Mouse (Mus musculus): ENCODE results near the gene Tex28. TPM values are rescaled to one million over a fixed set of nuclear protein-coding genes. Genes with fewer than 3 reads are reported as not detected.
A peak's percentile ranks its signal among the peaks of the same experiment; 100 is the strongest.
"Not testable (repeated sequence)": the region's sequence is repeated elsewhere in the genome, so short reads cannot be mapped to it uniquely, and the experiment has no call there.

Gene Tex28
- not detected for total RNA-seq (2022)

DNA sequence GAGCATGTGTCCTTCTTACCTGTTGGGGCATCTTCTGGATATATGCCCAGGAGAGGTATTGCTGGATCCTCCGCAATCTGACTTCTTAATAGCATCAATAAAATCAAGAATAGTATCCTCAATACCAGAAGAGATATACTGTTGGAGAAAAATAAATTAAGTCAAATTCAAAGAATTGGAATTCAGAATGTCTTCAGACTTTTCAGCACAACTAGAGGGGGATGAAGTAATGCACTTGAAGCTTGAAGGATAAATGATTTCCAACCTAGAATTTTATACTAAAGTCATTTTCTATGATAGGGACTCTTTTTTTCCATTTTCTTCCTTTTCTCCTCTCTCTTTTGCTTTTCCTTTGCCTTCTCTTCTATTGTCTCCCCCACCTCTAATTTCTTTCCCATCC, at the start of gene Tex28:
Gene Tex28, minus strand, starts transcription at position 101 of the 400 bp plus-strand sequence.
- no peak for DNase-seq (ENCODE audit: low spot score in 2 of 2)

DNA sequence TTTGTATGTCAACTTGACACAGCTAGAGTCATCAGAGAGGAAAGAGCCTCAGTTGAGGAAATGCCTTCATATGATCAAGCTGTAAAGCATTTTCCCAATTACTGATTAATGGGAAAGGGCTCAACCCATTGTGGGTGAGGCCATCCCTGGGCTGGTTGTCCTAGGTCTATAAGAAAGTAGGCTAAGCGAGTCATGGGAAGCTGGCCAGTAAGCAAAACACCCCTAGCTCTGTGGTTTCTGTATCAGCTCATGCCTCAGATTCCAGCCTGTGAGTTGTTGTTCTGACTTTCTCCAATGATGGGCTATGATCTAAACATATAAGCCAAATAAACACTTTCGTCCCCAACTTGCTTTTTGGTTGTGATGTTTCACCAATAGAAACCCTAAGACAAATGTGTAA, 35.9 kb upstream of the Tex28 start:
- DNase-seq (ENCODE audit: low spot score in 2 of 2), result no peak

DNA sequence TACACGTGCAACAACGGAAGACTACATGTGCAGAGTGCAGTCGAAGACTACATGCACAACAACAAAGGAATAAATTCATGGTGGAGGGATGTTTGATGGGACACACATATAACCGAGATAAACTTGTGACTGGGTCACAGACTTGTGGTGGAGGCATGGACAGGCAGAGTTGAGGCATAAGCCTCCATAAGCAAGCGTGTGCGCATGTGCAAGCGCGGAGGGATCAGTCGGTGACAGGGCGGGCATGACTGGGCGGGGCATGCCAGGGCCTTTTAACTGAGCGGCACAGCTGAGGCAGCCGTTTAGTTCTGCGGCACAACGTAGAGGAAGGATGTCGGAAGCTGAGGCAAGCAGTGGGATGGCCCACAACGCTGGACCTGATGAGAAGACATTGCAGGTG, 9.3 kb upstream of the Tex28 start, which contains the start of gene Tktl1:
Gene Tktl1, plus strand, starts transcription at position 301 of the 400 bp plus-strand sequence.
- no peak for DNase-seq (ENCODE audit: low spot score in 2 of 2)

DNA sequence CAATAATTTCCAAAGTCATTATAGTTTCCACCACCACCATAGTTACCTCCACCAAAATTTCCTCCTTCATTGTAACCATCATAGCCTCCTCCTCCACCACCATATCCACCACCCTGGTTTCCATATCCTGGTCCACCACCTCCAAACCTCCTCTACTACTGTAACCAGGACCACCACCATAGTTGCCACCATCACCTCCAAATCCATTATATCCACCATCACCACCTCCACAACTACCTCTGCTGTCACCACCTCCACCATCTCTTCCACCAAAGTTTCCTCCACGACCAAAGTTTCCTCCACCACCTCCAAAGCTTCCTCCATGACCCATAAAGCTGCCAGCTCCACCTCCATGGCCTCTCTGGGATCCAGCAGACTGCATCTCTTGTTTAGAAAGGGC, 32.4 kb downstream of the Tex28 start, which contains the start of gene Mecp2:
Gene Mecp2, minus strand, starts transcription at position 101 of the 400 bp plus-strand sequence.
- not testable (repeated sequence) for DNase-seq (ENCODE audit: low spot score in 2 of 2)

DNA sequence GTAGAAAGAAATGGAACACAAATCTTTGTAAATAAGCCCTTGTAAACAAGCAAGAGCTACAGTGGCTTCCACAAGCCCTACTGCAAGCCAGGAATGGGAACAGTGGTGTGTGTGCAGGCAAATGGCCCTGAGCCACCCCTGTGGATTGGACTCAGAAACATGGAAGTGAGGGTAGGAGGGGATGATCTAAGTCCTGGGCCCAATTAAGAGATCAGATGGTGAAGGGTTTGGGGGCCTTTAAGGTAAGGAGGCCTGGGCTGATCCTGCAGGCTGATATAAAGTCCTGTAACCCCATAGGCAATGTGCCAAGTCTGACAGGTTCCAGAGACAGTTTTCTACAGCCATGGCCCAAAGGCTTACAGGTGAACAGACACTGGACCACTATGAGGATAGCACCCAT, 40.5 kb downstream of the Tex28 start, which contains the start of gene Opn1mw:
Gene Opn1mw, plus strand, starts transcription at position 301 of the 400 bp plus-strand sequence.
- no peak for DNase-seq (ENCODE audit: low spot score in 2 of 2)

DNA sequence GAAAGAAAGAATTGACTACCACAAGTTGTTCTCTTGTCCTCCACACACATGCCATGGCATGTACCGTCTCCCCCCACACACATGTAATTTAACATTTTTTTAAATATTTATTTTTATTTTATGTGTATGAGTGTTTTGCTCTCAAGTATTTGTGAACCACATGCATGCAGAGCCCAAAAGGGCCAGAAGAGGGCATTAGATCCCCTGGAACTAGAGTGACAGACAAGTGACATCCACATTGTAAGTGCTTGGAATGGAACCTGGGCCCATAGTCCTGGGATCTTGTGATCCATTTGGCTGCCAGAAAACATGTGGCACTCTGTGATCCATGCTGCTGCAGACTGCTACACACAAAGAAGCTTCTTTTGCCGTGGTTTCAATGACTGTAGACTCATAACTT, 42.7 kb downstream of the Tex28 start:
- DNase-seq (ENCODE audit: low spot score in 2 of 2), result no peak

DNA sequence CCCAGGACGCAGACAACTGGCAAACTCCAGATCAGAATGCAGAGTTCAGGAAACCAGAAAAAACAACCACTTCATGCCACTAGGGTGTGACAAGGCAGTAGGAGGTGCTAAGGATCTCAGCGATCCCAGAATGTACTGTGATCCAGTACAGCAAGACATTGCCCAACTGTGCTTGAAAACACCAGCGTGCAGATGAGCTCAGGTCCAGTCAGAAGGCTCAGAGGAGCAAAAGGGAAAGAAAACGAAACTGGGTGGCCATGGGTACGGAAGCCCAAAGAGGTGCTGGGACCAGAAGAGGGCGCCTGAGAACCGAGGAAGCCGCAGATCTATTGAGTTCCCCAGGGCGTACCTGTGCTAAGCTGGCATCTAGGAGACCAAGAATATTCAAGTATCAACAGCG, 52.1 kb downstream of the Tex28 start:
- peak; percentile 13 to 47 for DNase-seq (ENCODE audit: low spot score in 2 of 2)

DNA sequence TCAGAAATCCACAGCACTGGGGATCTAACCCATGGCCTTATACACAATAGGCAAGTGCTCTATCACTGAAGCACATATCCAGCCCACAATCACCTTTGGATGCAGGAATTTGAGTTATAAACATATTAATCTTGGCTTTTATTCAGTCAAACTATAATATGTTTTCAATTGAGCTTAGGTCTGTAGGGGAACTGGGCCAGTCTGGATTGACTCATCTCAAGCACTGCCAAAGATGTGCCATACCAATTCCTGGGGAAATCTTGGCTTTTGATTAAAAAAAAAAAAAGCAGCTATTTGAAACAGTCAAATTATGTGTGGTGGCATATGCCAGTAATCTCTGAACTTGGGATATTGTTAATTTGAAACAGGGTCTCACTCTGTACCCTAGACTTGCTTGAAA, 53.6 kb downstream of the Tex28 start:
- DNase-seq (ENCODE audit: low spot score in 2 of 2), result no peak

DNA sequence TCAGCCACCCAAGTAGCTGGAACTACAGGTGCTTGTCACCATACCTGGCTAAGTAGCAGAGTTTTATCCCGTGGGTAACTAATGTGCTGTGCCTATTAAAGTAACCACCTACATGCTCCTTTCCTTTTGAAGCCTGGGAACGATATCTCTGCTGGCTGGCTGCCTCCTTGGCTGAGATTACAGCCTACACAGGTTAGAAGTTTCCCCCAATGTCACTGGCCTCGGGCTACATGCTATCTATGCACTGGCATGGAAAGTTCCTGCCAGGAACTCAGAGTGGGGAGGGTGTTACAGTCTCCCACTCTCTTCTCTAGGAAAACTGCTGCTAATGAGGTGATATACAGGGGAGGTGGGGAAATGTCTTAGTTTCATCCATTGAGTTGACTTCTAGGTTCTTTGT, 58.9 kb downstream of the Tex28 start:
- DNase-seq (ENCODE audit: low spot score in 2 of 2), result no peak

DNA sequence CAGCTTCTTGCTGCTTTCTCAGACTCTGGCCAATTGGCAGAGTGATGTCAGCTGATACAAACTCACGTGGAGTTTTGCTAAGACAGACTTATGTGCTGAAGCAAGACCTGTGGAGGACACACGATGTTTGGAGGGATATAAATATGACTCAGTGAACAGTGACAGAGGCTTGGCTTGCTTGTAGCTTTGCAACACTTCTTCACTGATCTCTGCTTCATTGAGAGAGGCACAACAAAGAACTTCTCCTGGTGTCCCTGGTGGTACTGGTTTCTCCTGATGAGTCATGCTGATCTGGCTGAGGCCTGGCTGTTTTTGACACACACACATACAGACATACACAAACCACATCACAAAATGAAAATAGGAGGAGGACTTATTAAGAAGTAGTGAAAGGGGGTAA, 61.7 kb downstream of the Tex28 start:
- DNase-seq (ENCODE audit: low spot score in 2 of 2), result no peak

DNA sequence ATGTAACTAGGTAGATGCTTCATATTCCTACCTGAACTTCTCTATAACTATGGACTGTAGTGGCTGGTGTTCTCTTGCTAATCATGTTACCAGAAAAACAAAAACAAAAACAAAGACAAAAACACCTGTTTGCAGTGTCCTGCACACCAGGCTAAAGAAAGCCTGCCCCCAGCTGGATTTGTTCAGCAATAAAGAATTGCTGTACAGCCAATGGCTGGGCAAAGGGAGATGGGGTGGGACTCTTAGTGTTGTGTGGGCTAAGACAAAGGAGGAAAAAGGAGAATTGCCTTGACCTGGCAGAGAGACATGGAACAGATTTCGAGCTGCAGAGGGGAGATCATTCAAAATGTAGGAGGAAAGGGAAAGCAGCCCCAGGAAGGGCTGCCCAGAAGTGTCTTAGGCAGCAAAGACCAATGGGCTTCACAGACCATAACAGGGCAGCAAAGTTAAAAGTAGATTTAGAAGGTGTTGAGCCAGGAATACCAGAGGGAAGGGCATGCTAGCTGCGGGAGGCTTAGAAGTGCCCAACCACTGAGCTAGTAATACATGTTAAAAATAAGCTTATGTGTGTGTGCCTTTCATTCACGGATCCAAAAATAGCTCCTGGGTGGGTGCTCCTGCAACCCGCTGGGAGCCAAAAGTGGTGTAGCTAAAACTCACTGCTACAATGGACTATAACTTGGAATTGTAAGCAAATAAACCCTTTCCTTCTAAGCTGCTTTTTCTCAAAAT, 64.0 kb downstream of the Tex28 start:
- no peak for DNase-seq (ENCODE audit: low spot score in 2 of 2)

Other genes starting within 250 kb of the Tex28 start
- gene Arhgap4, start 246.0 kb downstream of the Tex28 start, total RNA-seq (2022), result 1 to 10 TPM; 4.9 to 8.0 (median 6.0) TPM
- 10 to 100 TPM; 64.7 to 73.9 (median 67.1) TPM for gene Naa10, start 245.9 kb downstream of the Tex28 start, total RNA-seq (2022)
- gene Renbp, start 237.0 kb downstream of the Tex28 start, total RNA-seq (2022), result 10 to 100 TPM in 3 of 4 experiments, 1 to 10 TPM in 1; 4.9 to 20.0 (median 14.7) TPM
- gene Hcfc1, start 201.5 kb downstream of the Tex28 start, total RNA-seq (2022), result 10 to 100 TPM; 72.7 to 77.3 (median 73.3) TPM
- 10 to 100 TPM; 49.9 to 75.1 (median 63.7) TPM for gene Irak1, start 143.9 kb downstream of the Tex28 start, total RNA-seq (2022)
- under 1 TPM in 2 of 4 experiments, not detected in 2; 0.45 to 0.83 TPM for gene Opn1mw, start 40.4 kb downstream of the Tex28 start, total RNA-seq (2022)
- 10 to 100 TPM; 85.8 to 96.1 (median 91.7) TPM for gene Mecp2, start 32.5 kb downstream of the Tex28 start, total RNA-seq (2022)
- under 1 TPM in 2 of 4 experiments, not detected in 2; 0.20 to 0.24 TPM for gene Tktl1, start 9.4 kb upstream of the Tex28 start, total RNA-seq (2022)
- 100 to 1,000 TPM in 1 of 4 experiments, 10 to 100 TPM in 3; 70.1 to 101 (median 86.8) TPM for gene Flna, start 82.0 kb upstream of the Tex28 start, total RNA-seq (2022)
- 10 to 100 TPM; 33.0 to 42.3 (median 35.6) TPM for gene Emd, start 86.8 kb upstream of the Tex28 start, total RNA-seq (2022)
- 100 to 1,000 TPM; 106 to 243 (median 166) TPM for gene Rpl10, start 103.0 kb upstream of the Tex28 start, total RNA-seq (2022)
- gene Taz, start 114.1 kb upstream of the Tex28 start, total RNA-seq (2022), result 10 to 100 TPM; 64.2 to 86.3 (median 75.9) TPM
- 1 to 10 TPM; 2.9 to 7.3 (median 5.2) TPM for gene Dnase1l1, start 114.5 kb upstream of the Tex28 start, total RNA-seq (2022)
- 100 to 1,000 TPM; 325 to 354 (median 338) TPM for gene Atp6ap1, start 129.3 kb upstream of the Tex28 start, total RNA-seq (2022)
- gene Gdi1, start 137.2 kb upstream of the Tex28 start, total RNA-seq (2022), result 100 to 1,000 TPM; 637 to 728 (median 671) TPM
- gene Fam50a, start 145.2 kb upstream of the Tex28 start, total RNA-seq (2022), result 10 to 100 TPM; 28.7 to 39.4 (median 30.9) TPM
- 10 to 100 TPM; 30.0 to 38.9 (median 33.1) TPM for gene Plxna3, start 161.2 kb upstream of the Tex28 start, total RNA-seq (2022)
- 10 to 100 TPM; 23.8 to 28.8 (median 26.8) TPM for gene Lage3, start 185.8 kb upstream of the Tex28 start, total RNA-seq (2022)
- 10 to 100 TPM; 53.8 to 75.5 (median 62.2) TPM for gene Ubl4a, start 205.4 kb upstream of the Tex28 start, total RNA-seq (2022)
- 1 to 10 TPM; 2.6 to 3.4 (median 2.9) TPM for gene Slc10a3, start 205.5 kb upstream of the Tex28 start, total RNA-seq (2022)
- gene Fam3a, start 225.4 kb upstream of the Tex28 start, total RNA-seq (2022), result 10 to 100 TPM; 18.1 to 27.3 (median 21.7) TPM
- 10 to 100 TPM; 46.2 to 56.7 (median 50.2) TPM for gene Ikbkg, start 225.5 kb upstream of the Tex28 start, total RNA-seq (2022)